Comparison of ENCODE assay signal across 8 mouse cellular contexts in genomic region chr16:94269635-94270034, GRCm38 (mm10). TPM values are rescaled to one million over a fixed set of nuclear protein-coding genes. Genes with fewer than 3 reads are reported as not detected.
DNase-seq lines count a peak whose midpoint lies in the region; ATAC-seq and TF ChIP-seq lines count a peak whose summit lies in the region.

No protein-coding gene starts in this region.

- peak overlapping the region; percentile 37 for H3K4me2 ChIP-seq in lung, embryonic 14.5 days

- 0 out of 2 replicates have a peak, but pooled peaks cover 3% of the 10 kb centered on the region for H3K36me3 ChIP-seq in lung, embryonic 14.5 days (ENCODE audit: insufficient read depth)

- H3K9ac ChIP-seq in lung, embryonic 14.5 days: peak overlapping the region; percentile 27; the same call in 1 of the 2 replicates

- no peak overlapping the region for H3K27ac ChIP-seq in layer of hippocampus, adult 2 months
- H3K27ac ChIP-seq in lung, embryonic 14.5 days (ENCODE audit: low read depth): no peak overlapping the region
- no peak overlapping the region for H3K27ac ChIP-seq in olfactory bulb, adult 2 months (ENCODE audit: insufficient read depth, low read depth, low read length)

- H3K9me3 ChIP-seq in lung, embryonic 14.5 days (ENCODE audit: low read depth, low read length): no peaks in the 10 kb centered on the region

- WGBS in lung, embryonic 14.5 days: 3% methylated on average over 9 of the region's 9 CpGs
- WGBS in olfactory bulb, adult 2 months: 2% methylated on average over 9 of the region's 9 CpGs

- TF ChIP-seq CTCF in layer of hippocampus, adult 2 months (conservative IDR thresholded peaks at IDR 0.05): peak; percentile 98
- peak; percentile 97 for TF ChIP-seq CTCF in lung, embryonic 14.5 days (IDR thresholded peaks at IDR 0.05; ENCODE audit: low read depth)
- TF ChIP-seq CTCF in olfactory bulb, adult 2 months (IDR thresholded peaks at IDR 0.05; ENCODE audit: insufficient read depth, low read depth, low read length): peak; percentile 63

- peak; percentile 89 for ATAC-seq in frontal cortex, adult (ENCODE audit: low TSS enrichment)
- ATAC-seq in hematopoietic stem cell, adult 5-6 weeks (replicated peaks in 1 of 2; ENCODE audit: insufficient read depth in 1 of 2, low FRiP score in 2 of 2, low TSS enrichment in 1 of 2, low read depth in 1 of 2, poor library complexity in 2 of 2, severe bottlenecking in 2 of 2): peak; percentile 46 to 69; a peak in 1 of 4 replicates
- ATAC-seq in lung, embryonic 14.5 days (ENCODE audit: insufficient read depth): peak; percentile 64

- H3K4me1 ChIP-seq in lung, embryonic 14.5 days (ENCODE audit: insufficient read depth): no peaks in the 10 kb centered on the region
- peaks cover 6% of the 10 kb centered on the region for H3K4me1 ChIP-seq in olfactory bulb, adult 2 months (ENCODE audit: control insufficient read depth, insufficient read depth, low read length)

- TF ChIP-seq POLR2A in olfactory bulb, adult 2 months (IDR thresholded peaks at IDR 0.05; ENCODE audit: insufficient read depth, low read depth, low read length): no peak

- DNase-seq in MN1 (ENCODE audit: low spot score): peak; percentile 93
- peak; percentile 95 for DNase-seq in cerebellum, adult 9-10 months
- DNase-seq in layer of hippocampus, adult 2 months (ENCODE audit: low spot score in 2 of 2): peak; percentile 85 to 95
- DNase-seq in lung, embryonic 14.5 days: peak; percentile 95
- DNase-seq in thymus, postnatal 0 days (ENCODE audit: low spot score): peak; percentile 70

- no peaks in the 10 kb centered on the region for H3K27me3 ChIP-seq in lung, embryonic 14.5 days (ENCODE audit: insufficient read depth, low read length)

- H3K4me3 ChIP-seq in layer of hippocampus, adult 2 months: peak overlapping the region; percentile 28; the same call in 1 of the 2 replicates
- H3K4me3 ChIP-seq in lung, embryonic 14.5 days (ENCODE audit: low read depth, low read length): no peak overlapping the region
- no peak overlapping the region for H3K4me3 ChIP-seq in olfactory bulb, adult 2 months (ENCODE audit: insufficient read depth, low read depth, low read length)

RNA-seq across cellular contexts. Expression of gene Hlcs, which starts 43.7 kb away (rescaled TPM):
- 9.8 and 11.7 TPM in 2 replicates for total RNA-seq in hematopoietic stem cell, adult 5-6 weeks (2017)
- 10 to 100 TPM; 14.0 to 15.2 TPM for total RNA-seq in layer of hippocampus, adult 2 months (2021)
- 8.0 and 8.8 TPM in 2 replicates for polyA plus RNA-seq in lung, embryonic 14.5 days (2014; fragmentation: Nextera tagmentation; extraction: Ambion mirVana)
- not detected in 2 replicates for polyA plus RNA-seq in olfactory bulb, adult 2 months (2012; ENCODE audit: insufficient read depth, insufficient read length, low replicate concordance, missing spikeins)
- 3.8 and 5.6 TPM in 2 replicates for polyA plus RNA-seq in thymus, postnatal 0 days (2015; fragmentation: Nextera tagmentation; extraction: Ambion mirVana)

RNA-seq across cellular contexts. Expression of gene Ripply3, which starts 58.6 kb away (rescaled TPM):
- total RNA-seq in hematopoietic stem cell, adult 5-6 weeks (2017): 1.7 and 2.8 TPM in 2 replicates
- under 1 TPM in 1 of 2 experiments, not detected in 1; 0.29 TPM for total RNA-seq in layer of hippocampus, adult 2 months (2021)
- 22.7 and 23.9 TPM in 2 replicates for polyA plus RNA-seq in lung, embryonic 14.5 days (2014; fragmentation: Nextera tagmentation; extraction: Ambion mirVana)
- not detected in 2 replicates for polyA plus RNA-seq in olfactory bulb, adult 2 months (2012; ENCODE audit: insufficient read depth, insufficient read length, low replicate concordance, missing spikeins)
- 2.2 and 2.5 TPM in 2 replicates for polyA plus RNA-seq in thymus, postnatal 0 days (2015; fragmentation: Nextera tagmentation; extraction: Ambion mirVana)
